Mouse (Mus musculus): Measurements from ENCODE around the gene Zkscan3.
A peak's percentile ranks its signal among the peaks of the same experiment; 100 is the strongest.

The Zkscan3 gene

DNA sequence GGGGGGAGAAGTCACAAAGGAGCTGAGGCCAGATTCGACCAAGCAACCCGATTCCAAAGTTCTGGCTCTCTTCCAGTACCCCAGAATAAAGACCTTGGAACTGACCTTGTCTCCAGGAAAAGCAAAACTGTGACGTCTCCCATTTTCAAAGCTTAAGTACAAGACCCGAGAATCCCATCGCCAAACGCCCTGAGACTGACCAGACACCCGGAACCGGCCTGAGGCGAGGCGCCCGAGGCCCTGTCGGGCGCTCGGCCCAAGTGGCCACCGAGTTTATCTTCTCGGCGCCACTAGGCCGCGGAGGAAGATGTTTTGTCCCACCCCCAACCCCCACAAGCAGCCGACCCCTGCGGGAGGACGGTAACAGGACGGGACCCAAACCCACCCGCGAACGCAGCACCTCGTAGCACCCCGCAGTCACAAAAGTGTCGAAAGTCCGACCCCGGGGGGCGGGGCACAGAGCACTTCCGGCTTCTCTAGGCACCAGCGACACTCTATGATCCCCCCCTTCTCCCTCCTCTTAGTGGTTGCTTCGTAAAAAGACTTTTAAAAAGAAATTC is at the start of gene Zkscan3:
Zkscan3 (minus strand) TSS at position 469 of the 560 bp plus-strand sequence.
- peak; percentile 59 for DNase-seq (ENCODE audit: low spot score)

- DNase-seq (ENCODE audit: low spot score): no peak
These were observed 45.5 kb upstream of the Zkscan3 start for GRCm38 (mm10) chr13:21447856-21448614.

DNA sequence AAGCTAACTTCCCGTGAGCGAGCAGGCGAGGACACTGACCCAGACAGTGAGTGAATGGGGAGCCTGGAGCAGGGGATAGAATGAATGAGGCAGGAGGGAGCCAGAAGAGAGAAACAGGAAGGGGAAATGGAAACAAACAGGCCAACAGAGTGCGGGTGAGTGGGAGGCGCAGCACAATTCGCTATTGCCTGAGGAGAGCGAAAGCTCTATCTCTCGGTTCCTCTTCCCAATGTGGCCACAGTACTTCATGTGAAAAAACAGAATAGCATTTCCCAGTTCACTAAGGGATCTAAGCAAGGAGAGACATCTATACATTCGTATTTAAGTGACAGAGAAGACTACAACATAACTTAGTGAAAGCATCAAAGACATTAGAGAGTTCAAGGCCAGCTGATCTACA is 44.2 kb upstream of the Zkscan3 start:
- no peak for DNase-seq (ENCODE audit: low spot score)

- DNase-seq (ENCODE audit: low spot score): no peak
These were observed 38.6 kb upstream of the Zkscan3 start for GRCm38 (mm10) chr13:21441207-21441572.

- DNase-seq (ENCODE audit: low spot score): no peak
These were observed 38.1 kb upstream of the Zkscan3 start, which contains the start of gene Pgbd1 for GRCm38 (mm10) chr13:21440503-21441206. Pgbd1 (minus strand) TSS chr13:21441058.

DNA sequence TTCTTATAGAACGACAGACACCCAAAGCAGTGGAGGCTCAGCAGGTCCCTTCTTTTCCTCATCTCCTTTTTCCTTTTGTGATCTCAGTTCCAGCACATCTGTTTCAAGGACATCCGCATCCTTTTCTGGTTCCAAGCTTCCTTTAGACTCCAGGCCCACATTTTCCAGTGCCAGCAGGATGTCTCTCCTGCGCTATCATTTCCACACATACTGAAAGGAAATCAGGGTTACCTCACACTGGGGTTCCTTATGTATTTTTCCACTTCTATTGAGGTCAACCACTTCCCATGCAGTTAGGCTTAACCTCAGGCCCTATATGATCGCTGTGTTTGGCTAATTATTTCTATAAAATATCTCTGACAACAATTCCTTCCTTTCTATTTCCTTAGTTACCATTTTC is 32.9 kb upstream of the Zkscan3 start:
- no peak for DNase-seq (ENCODE audit: low spot score)

DNA sequence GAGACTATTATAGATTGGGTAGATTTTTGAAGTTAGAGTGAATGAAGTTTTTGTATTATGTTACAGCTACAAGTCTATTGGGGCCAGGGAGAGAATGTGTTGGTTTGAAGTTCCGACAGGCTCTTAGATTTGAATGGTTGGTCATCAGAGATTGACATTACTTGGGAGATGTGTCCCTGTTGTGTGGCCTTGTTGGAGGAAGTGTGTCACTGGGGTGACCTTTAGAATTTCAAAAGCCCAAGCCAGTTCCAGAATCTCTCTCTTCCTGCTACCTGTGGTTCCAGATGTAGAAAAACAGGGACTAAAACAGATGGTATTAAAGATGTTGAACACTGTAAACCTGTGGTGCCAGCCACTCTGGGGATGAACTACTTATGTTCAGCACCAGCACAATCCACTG is 25.1 kb upstream of the Zkscan3 start:
- no peak for DNase-seq (ENCODE audit: low spot score)

DNA sequence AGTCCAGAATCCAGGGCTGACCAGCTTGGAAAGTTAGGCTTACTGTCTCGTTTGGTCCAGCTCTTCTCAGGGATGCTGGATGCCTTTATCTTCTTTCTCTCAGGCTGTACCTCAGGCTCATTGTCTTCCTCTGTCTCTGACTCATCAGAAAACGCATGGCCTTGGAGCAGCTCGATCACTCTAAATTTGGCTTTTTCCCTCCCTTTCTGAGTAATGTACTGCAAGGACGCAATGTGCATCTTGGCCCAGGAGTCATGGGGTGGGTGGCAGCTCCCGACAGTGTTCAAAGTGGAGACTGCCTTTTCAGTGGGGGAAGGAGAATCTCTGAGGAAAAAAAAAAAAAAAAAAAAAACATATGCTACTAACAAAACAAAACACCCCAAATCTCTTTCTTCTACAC is 20.7 kb upstream of the Zkscan3 start:
- no peak for DNase-seq (ENCODE audit: low spot score)

DNA sequence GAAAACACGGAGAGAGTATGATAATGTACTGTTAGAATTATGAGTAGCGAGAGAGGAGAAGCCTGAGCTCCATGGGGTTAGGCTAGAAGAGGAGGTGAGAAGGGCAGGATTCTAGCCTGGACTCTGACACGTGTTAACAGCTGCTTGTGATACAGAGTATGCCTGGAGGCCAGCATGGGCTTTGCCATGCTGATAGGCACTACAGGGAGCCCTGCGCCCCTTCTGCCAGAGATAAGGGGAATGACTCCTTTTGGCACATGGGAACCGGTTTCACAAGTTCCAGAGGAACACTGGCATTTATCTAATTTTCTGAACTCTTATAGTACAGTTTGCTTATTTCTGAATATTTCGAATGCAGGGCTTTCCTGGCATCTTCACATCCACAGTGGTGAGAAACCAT is 16.3 kb upstream of the Zkscan3 start:
- no peak for DNase-seq (ENCODE audit: low spot score)

- DNase-seq (ENCODE audit: low spot score): no peak
These were observed 14.9 kb upstream of the Zkscan3 start for GRCm38 (mm10) chr13:21417298-21418010.

GRCm38 (mm10) chr13:21415750-21416149 is 13.2 kb upstream of the Zkscan3 start:
- DNase-seq (ENCODE audit: low spot score): no peak

DNA sequence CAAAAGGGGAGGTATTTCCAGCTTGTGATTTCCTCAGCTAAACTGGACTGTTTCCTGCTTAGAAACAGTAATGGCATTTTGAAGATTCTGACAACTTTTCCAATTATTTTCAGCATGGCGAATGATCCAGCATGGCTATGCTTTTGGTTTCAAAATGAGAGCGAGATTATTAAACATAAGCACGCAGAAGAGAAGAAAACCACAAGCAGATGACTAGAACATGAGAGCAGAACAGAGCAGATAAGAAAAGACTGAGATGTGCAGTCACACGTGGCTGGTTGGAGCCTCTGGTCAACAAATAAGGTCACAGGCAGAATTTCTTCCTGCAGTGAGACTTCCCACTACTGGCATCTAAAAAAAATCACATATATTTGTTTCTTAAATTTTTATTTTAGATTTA is 12.7 kb upstream of the Zkscan3 start:
- DNase-seq (ENCODE audit: low spot score): no peak

GRCm38 (mm10) chr13:21414231-21415212 is 12.0 kb upstream of the Zkscan3 start:
- no peak for DNase-seq (ENCODE audit: low spot score)

GRCm38 (mm10) chr13:21408805-21409459 is 6.4 kb upstream of the Zkscan3 start:
- no peak for DNase-seq (ENCODE audit: low spot score)

GRCm38 (mm10) chr13:21407969-21408804 is 5.6 kb upstream of the Zkscan3 start:
- DNase-seq (ENCODE audit: low spot score): peak; percentile 65

- DNase-seq (ENCODE audit: low spot score): no peak
These were observed 4.8 kb upstream of the Zkscan3 start for GRCm38 (mm10) chr13:21407341-21407740.

GRCm38 (mm10) chr13:21402848-21403247 is 293 bp upstream of the Zkscan3 start:
- no peak for DNase-seq (ENCODE audit: low spot score)

DNA sequence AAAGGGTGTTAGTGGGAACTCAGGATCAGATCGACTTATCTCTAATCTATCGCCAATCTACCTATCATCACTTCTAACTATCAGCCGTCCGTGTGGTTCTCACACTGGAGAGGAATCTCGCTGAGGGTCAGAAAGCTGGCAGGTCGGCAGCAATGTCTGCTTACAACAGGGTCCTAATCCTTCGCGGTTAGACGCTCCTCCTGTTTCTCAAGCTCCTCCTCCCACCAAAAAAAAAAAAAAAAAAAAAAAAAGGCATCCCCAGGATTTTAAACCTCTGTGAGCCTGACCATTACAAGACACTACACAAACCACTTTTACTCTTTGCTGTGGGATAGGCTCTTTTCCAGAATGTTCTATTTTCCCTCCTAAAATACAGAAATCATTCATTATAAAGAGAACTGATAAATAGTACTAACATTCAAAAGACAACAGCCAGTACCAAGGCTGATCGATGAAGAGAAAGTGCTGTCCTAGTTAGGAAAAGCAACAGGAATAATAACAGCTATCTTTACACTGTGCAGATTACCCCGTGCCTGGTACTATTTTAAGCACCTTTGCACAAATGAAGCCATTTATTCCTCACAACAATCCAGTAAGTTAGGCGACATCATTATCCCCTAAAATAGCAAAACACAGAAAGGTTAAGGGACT is 794 bp downstream of the Zkscan3 start:
- no peak for DNase-seq (ENCODE audit: low spot score)

- DNase-seq (ENCODE audit: low spot score): no peak
These were observed 1.4 kb downstream of the Zkscan3 start for GRCm38 (mm10) chr13:21401166-21401565.
